Mouse (Mus musculus): ENCODE data around the gene Hoxa6. TPM values are rescaled to one million over a fixed set of nuclear protein-coding genes. Genes with fewer than 3 reads are reported as not detected.
A peak's percentile ranks its signal among the peaks of the same experiment; 100 is the strongest.

Gene Hoxa6
- polyA plus RNA-seq, 1 experiment from 2014 or later = not detected

DNA sequence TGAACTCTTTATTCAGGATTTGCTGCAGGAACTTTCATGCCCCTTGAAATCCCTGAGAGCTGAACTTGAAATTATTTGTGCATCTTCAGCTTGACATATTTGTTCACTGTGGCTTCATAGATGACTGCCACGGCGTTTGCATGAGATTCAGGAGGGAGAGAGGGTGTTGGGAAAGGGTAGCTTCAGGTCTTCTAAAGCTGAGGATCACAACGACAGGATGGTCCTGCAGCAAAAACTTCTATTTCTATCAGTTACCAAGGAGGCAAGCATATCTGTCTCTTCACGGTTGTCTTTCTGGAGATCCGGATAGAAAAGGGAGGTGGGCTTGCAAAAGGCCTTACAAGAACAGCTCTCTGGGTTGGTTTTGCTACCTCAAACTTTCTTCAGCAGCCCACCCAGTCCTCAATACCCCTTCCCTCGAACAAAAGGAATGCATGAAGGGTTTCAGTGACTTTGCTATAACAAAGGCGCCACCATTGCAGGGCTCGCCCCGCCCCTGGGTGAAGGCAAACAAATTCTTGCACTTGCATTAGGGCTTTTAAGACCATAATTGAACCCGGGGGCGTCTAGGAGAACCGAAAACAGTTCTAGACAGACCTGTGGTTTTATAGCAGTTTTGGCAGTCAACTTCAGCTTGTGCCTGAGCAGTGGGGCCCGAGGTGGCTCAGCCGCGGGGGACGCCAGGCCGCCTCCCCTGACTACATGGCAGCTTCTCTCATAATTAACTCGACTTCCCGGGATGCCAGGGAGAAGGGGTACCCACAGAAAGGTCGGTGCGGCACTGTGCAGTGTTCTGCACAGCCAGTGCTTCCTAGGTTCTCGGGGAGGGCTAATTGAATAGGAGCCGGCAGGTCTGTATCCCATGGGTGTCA lies 39.5 kb upstream of the Hoxa6 start:
- Histone ChIP-seq H3K4me2 (no peak overlapping the region), H3K4me1 (replicated peaks) (0 out of 2 replicates have a peak, but pooled peaks cover 8% of the 10 kb centered on the region), H3K36me3 (no peaks in the 10 kb centered on the region), H3K9me3 (replicated peaks) (no peaks in the 10 kb centered on the region), H3K9ac (no peak overlapping the region), H3K27ac (ENCODE audit: poor library complexity, severe bottlenecking) (no peak overlapping the region), H3K27me3 (replicated peaks) (peaks cover 96% of the 10 kb centered on the region), H3K4me3 (no peak overlapping the region)
- 1% methylated on average over 23 of the region's 23 CpGs for WGBS
- no peak for ATAC-seq (ENCODE audit: insufficient number of reproducible peaks, low FRiP score)

DNA sequence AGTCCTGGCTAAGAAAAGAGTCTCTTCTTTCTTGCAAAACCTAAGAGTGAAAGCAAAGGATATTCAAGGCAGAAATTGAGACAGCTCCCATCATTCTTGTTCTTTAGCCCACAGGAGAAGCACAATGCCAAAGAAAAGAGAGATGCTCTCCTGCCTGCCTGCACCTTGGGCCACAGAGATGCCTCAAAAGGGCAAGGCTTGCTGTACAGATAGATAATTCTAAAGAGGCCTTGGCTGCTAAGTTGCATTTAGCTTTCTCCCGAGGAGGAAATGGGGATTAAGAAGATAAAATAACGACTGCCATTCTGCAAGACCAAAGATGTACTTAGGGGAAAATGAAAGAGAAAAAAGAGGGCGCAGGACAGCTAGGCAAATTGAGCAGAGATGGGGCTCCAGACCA lies 38.4 kb upstream of the Hoxa6 start:
- no peak for ATAC-seq (ENCODE audit: insufficient number of reproducible peaks, low FRiP score)
- no peak overlapping the region for H3K9ac ChIP-seq
- H3K4me1 ChIP-seq (replicated peaks) = 0 out of 2 replicates have a peak, but pooled peaks cover 8% of the 10 kb centered on the region
- no peaks in the 10 kb centered on the region for H3K9me3 ChIP-seq (replicated peaks)
- no peak overlapping the region for H3K27ac ChIP-seq (ENCODE audit: poor library complexity, severe bottlenecking)
- H3K4me3 ChIP-seq = no peak overlapping the region
- no peaks in the 10 kb centered on the region for H3K36me3 ChIP-seq
- 4% methylated on average over 3 of the region's 3 CpGs for WGBS
- H3K27me3 ChIP-seq (replicated peaks) = peaks cover 96% of the 10 kb centered on the region
- no peak overlapping the region for H3K4me2 ChIP-seq

DNA sequence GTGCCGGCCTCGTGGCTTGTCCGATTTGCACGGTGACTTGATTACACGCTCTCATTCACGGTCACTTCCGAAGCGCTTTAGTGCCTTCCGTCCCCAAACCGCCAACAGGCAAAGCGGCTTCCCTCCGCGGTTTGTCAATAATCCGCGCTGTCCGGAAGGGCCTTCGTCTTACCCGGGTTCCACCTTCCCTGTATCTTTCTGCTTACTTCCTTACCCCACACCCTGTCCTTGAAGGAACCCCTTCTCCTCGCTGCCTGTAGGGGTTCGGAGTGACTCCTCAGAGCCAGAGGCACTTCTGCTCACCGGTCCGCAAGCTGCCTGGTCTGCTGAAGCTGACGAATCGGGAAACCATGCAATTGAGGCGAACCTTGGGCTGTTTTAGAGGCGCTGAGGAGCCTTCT lies 37.9 kb upstream of the Hoxa6 start:
- H3K9ac ChIP-seq = no peak overlapping the region
- H3K4me2 ChIP-seq = no peak overlapping the region
- H3K27me3 ChIP-seq (replicated peaks) = peaks cover 96% of the 10 kb centered on the region

DNA sequence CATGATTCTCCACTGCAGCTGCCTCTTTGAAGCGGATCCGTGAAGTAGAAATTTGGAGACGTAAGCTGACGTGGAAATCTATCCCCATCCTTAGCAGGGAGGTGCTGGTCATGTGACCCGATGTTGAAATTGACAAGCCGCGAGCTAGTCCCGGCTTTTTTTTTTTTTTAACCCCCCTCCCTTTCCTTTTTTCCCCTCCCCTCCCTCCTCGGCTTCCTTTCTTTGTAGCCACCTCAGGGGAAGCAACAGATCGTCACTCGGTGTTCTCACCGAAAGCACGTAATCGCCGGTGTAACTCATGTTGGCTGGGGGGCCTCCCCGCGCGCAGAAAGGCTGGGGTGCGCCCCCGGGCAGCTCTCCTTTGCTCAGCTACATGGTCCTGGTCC lies 37.2 kb upstream of the Hoxa6 start, which contains the start of gene Hoxa11:
Hoxa11 (minus strand) TSS at position 54 of the 386 bp plus-strand sequence.
- Histone ChIP-seq H3K9me3 (replicated peaks) (no peaks in the 10 kb centered on the region), H3K4me3 (peak within 1 kb of the TSS; percentile 16), H3K27ac (ENCODE audit: poor library complexity, severe bottlenecking) (no peak within 1 kb of the TSS), H3K36me3 (no peaks in the 10 kb centered on the region), H3K4me2 (peak within 1 kb of the TSS; percentile 42), H3K4me1 (replicated peaks) (0 out of 2 replicates have a peak, but pooled peaks cover 8% of the 10 kb centered on the region), H3K9ac (no peak within 1 kb of the TSS), H3K27me3 (replicated peaks) (peaks cover 96% of the 10 kb centered on the region)
- no peak for ATAC-seq (ENCODE audit: insufficient number of reproducible peaks, low FRiP score)
- under 1% methylated on average over 20 of the region's 20 CpGs for WGBS

More for the DNA sequence above, 37.9 kb upstream of the Hoxa6 start:
- Histone ChIP-seq H3K4me1 (replicated peaks) (0 out of 2 replicates have a peak, but pooled peaks cover 8% of the 10 kb centered on the region), H3K36me3 (no peaks in the 10 kb centered on the region), H3K4me3 (no peak overlapping the region), H3K9me3 (replicated peaks) (no peaks in the 10 kb centered on the region), H3K27ac (ENCODE audit: poor library complexity, severe bottlenecking) (no peak overlapping the region)
- WGBS = under 1% methylated on average over 26 of the region's 26 CpGs
- no peak for ATAC-seq (ENCODE audit: insufficient number of reproducible peaks, low FRiP score)

DNA sequence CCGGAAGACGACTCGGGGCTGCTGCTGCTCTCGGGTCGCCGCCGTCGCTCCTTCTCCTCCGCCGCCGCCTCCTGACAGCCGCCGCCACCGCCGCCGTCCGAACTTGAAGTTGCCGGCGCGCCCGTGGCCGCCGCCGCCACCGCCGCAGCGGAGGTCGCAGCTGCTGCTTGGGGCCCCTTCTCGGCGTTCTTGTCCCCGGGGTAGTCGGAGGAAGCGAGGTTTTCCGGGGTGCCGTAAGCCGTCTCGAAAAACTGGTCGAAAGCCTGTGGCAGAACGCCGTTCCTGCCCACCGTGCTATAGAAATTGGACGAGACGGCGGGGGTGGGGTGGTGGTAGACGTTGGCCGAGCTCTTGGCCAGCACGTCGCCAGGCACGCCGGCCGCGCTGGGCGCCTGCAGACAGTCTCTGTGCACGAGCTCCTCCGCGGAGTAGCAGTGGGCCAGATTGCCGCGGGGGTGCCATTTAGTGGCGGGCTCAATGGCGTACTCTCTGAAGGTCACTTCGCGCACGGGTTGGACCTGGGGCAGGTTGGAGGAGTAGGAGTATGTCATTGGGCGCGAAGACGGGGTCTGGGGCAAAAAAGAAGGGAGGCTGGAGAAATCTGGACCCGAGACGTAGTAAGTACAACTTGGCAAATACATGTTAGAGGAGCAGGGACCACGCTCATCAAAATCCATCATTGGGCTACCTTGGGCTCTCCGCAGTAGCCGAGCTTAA lies 36.7 kb upstream of the Hoxa6 start:
- no peak overlapping the region for H3K27ac ChIP-seq (ENCODE audit: poor library complexity, severe bottlenecking)
- H3K4me2 ChIP-seq = peak overlapping the region; percentile 42
- H3K9ac ChIP-seq = no peak overlapping the region
- ATAC-seq (ENCODE audit: insufficient number of reproducible peaks, low FRiP score) = no peak
- peaks cover 95% of the 10 kb centered on the region for H3K27me3 ChIP-seq (replicated peaks)
- no peaks in the 10 kb centered on the region for H3K36me3 ChIP-seq
- H3K4me1 ChIP-seq (replicated peaks) = 0 out of 2 replicates have a peak, but pooled peaks cover 8% of the 10 kb centered on the region
- under 1% methylated on average over 66 of the region's 71 CpGs for WGBS
- peak overlapping the region; percentile 16 for H3K4me3 ChIP-seq
- H3K9me3 ChIP-seq (replicated peaks) = no peaks in the 10 kb centered on the region

DNA sequence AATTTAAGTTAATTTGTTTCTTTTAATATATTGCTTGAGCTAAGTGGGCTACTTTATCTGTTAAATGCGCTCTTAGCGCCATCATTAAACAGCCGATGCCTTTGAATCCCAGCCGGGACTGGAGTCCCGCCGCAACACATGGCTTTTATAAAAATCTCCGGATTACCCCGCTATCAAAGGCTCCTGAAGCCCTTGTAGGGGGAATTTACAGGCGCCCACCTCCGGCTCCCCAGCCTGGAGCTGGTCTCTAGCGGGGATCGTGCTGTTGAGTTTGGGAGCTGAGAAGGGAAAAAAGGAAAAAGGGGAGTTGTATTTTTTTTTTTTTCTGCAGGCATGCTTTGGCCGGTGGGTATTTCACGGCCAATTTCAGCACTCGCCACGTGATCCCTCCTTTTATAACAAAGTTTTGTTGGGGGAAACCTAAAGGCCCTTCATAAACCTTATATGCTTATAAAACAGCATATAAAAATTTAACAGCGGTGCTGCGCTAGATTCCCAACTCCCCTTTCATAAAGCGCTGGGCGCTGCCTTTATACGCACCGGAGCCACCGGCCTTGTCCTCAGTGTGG lies 36.0 kb upstream of the Hoxa6 start:
- Histone ChIP-seq H3K4me1 (replicated peaks) (0 out of 2 replicates have a peak, but pooled peaks cover 8% of the 10 kb centered on the region), H3K9ac (no peak overlapping the region), H3K4me2 (peak overlapping the region; percentile 42), H3K36me3 (no peaks in the 10 kb centered on the region), H3K27ac (ENCODE audit: poor library complexity, severe bottlenecking) (no peak overlapping the region), H3K4me3 (peak overlapping the region; percentile 16), H3K9me3 (replicated peaks) (no peaks in the 10 kb centered on the region), H3K27me3 (replicated peaks) (peaks cover 95% of the 10 kb centered on the region)
- ATAC-seq (ENCODE audit: insufficient number of reproducible peaks, low FRiP score) = no peak
- WGBS = 1% methylated on average over 23 of the region's 23 CpGs

DNA sequence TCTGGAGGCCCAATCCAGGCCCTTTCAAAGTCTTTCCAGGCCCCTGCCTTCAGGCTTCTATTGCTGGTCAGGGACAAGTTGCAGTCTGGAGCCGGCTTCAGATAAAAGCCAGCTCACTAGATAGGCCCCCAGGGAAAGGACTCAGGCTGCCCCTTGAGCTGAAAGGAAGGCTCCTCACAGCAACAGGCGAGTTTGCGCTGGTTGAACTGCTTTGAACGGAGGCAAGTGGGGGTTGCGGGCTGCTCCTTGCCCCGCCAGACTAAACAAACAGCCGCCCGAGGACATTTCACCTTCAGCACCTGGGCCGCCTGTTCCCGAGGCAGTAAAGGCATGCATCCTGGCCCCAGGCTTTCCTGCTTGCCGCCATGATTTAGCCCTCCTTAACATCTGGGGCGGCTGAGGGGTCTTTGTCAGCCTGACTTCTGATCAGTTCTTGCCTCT lies 35.2 kb upstream of the Hoxa6 start:
- no peak overlapping the region for H3K9ac ChIP-seq
- H3K27ac ChIP-seq (ENCODE audit: poor library complexity, severe bottlenecking) = no peak overlapping the region
- WGBS = 3% methylated on average over 12 of the region's 12 CpGs

DNA sequence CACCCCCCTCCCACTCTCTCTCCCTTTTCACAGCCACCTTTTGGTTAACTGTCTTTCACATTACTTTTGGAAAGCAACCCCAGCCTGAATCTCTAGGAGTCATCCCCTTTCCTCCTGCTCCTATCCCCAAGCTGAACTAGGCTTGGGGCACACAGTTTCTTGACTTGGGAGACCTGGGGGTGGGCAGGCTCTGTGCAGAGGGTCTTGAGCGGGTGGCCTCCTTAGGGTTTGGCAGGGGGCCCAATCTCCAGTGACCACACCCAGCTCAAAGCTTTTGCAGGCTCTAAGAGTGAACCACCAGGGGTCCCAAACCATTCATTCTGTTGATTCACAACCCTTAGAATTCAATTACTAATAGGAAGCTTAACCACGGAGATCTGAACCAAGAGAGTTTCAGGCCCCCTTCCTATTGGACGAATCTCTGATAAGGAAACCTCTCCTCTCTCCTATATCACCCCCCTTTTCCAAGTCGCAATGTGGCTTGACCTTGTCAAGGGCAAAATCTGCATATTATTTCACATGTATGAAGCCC lies 34.3 kb upstream of the Hoxa6 start:
- no peak for ATAC-seq (ENCODE audit: insufficient number of reproducible peaks, low FRiP score)
- Histone ChIP-seq H3K27ac (ENCODE audit: poor library complexity, severe bottlenecking) (no peak overlapping the region), H3K9ac (no peak overlapping the region), H3K4me1 (replicated peaks) (0 out of 2 replicates have a peak, but pooled peaks cover 8% of the 10 kb centered on the region), H3K9me3 (replicated peaks) (no peaks in the 10 kb centered on the region), H3K4me2 (no peak overlapping the region), H3K36me3 (no peaks in the 10 kb centered on the region), H3K4me3 (no peak overlapping the region), H3K27me3 (replicated peaks) (peaks cover 88% of the 10 kb centered on the region)
- WGBS = 4% methylated on average over 4 of the region's 4 CpGs

More for the DNA sequence above, 35.2 kb upstream of the Hoxa6 start:
- no peak overlapping the region for H3K4me2 ChIP-seq
- no peaks in the 10 kb centered on the region for H3K36me3 ChIP-seq
- H3K4me1 ChIP-seq (replicated peaks) = 0 out of 2 replicates have a peak, but pooled peaks cover 8% of the 10 kb centered on the region
- ATAC-seq (ENCODE audit: insufficient number of reproducible peaks, low FRiP score) = no peak
- H3K27me3 ChIP-seq (replicated peaks) = peaks cover 91% of the 10 kb centered on the region
- no peaks in the 10 kb centered on the region for H3K9me3 ChIP-seq (replicated peaks)
- H3K4me3 ChIP-seq = no peak overlapping the region

DNA sequence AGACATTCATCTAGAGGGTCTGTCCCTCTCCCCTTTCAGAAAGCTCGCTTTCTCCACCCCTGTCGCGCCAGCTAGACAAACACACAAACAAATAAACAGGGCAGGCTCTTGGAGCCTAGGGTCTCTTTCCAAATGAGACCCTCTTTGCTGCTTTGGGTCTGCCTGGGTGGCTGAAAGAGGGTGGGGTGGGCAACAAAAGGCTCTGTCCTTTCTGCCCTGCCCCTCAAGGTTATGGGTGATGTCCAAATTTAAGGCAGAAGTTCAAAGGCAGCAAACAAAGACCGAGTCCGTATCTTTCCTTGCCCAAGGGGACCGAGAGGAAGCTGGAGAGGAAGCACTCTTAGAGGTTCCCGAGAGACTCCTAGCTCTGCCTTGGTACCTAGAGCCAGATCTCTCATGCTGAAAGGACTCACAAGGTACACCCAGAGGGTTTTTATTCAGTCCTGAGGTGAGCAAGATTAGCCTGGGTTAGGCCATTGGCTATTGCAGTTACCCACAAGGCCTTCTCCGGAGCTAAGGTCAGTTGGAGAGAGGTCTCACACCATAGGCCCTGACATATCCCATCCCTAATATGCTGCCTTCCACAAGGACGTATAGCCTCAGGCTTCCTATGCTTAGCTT lies 32.6 kb upstream of the Hoxa6 start:
- H3K9ac ChIP-seq = no peak overlapping the region
- H3K27me3 ChIP-seq (replicated peaks) = peaks cover 90% of the 10 kb centered on the region
- no peak overlapping the region for H3K27ac ChIP-seq (ENCODE audit: poor library complexity, severe bottlenecking)
- 0 out of 2 replicates have a peak, but pooled peaks cover 6% of the 10 kb centered on the region for H3K4me1 ChIP-seq (replicated peaks)
- 2% methylated on average over 9 of the region's 9 CpGs for WGBS
- H3K36me3 ChIP-seq = no peaks in the 10 kb centered on the region
- no peak overlapping the region for H3K4me2 ChIP-seq
- no peaks in the 10 kb centered on the region for H3K9me3 ChIP-seq (replicated peaks)
- no peak overlapping the region for H3K4me3 ChIP-seq
- ATAC-seq (ENCODE audit: insufficient number of reproducible peaks, low FRiP score) = no peak

DNA sequence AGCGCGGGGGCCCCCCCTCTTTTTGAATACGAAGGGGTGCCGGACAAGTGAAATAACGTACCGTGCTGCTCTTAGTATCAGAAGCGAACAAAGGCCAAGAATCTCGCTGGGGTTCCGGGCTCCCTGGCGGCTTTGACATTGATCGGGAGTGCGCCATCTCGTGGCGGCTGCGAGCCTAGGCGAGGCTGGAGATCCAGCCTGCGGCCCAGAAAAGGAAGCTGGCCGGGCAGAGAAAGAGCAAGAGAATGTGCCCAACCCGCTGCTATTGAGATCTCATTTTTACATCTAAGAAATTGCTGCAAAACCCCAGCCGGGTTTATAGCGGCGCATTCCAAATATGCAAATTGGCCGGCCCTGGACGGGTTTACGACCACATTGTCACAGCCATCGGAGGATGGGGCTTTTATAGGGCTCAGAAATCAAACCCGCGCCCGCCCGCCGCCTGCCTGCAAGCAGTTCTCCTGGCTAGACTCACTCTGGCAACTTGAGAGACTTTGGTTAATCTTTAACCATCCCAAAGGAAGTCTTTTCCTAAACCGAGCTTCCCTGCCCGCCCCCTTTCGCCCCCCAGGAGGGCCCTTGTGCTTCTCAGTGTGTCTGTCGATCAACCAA lies 32.0 kb upstream of the Hoxa6 start, which contains the start of gene Hoxa10:
Hoxa10 (minus strand) TSS at position 466 of the 612 bp plus-strand sequence.
- no peak within 1 kb of the TSS for H3K27ac ChIP-seq (ENCODE audit: poor library complexity, severe bottlenecking)
- no peak for ATAC-seq (ENCODE audit: insufficient number of reproducible peaks, low FRiP score)
- WGBS = 2% methylated on average over 35 of the region's 35 CpGs
- no peaks in the 10 kb centered on the region for H3K36me3 ChIP-seq
- H3K4me3 ChIP-seq = peak within 1 kb of the TSS; percentile 26
- H3K4me2 ChIP-seq = peak within 1 kb of the TSS; percentile 48
- 0 out of 2 replicates have a peak, but pooled peaks cover 6% of the 10 kb centered on the region for H3K4me1 ChIP-seq (replicated peaks)
- peaks cover 90% of the 10 kb centered on the region for H3K27me3 ChIP-seq (replicated peaks)
- no peaks in the 10 kb centered on the region for H3K9me3 ChIP-seq (replicated peaks)
- no peak within 1 kb of the TSS for H3K9ac ChIP-seq

Data from heart, embryonic 12.5 days (tissue).